Mouse (Mus musculus): ENCODE data around the gene Prkcb.

- TF ChIP-seq GATA1 (IDR thresholded peaks at IDR 0.05; ENCODE audit: borderline replicate concordance, low read length), result no peak
- no peak for TF ChIP-seq FLI1 (IDR thresholded peaks at IDR 0.05; ENCODE audit: low read length)
These were observed 99.3 kb downstream of the Prkcb start for GRCm38 (mm10) chr7:122387896-122388295.

All from megakaryocyte, embryonic 14.5 days (primary cell).